Mouse (Mus musculus) lung, postnatal 36 days (tissue): Measurements from ENCODE around the gene Gm13103.
"Not testable (repeated sequence)": the region's sequence is repeated elsewhere in the genome, so short reads cannot be mapped to it uniquely, and the experiment has no call there.

Source experiments
- DNase-seq: peaks from one replicate; pipeline ENCODE4 v3.0.0; 2022; ENCODE audit warnings: mixed read lengths

Gm13103 gene

GRCm38 (mm10) chr4:143846197-143846596, at the start of gene Gm13103:
Gene Gm13103 (plus strand): TSS chr4:143846497.
- not testable (repeated sequence) for DNase-seq

- DNase-seq = no peak
Measured at GRCm38 (mm10) chr4:143815993-143816392, 30.3 kb upstream of the Gm13103 start, which contains the start of gene Gm13084. Gene Gm13084 (minus strand): TSS chr4:143816093.

- not testable (repeated sequence) for DNase-seq
Measured at GRCm38 (mm10) chr4:143882371-143882770, 36.1 kb downstream of the Gm13103 start.

- DNase-seq = not testable (repeated sequence)
Measured at GRCm38 (mm10) chr4:143894406-143894805, 48.1 kb downstream of the Gm13103 start.

GRCm38 (mm10) chr4:143900280-143900679, 54.0 kb downstream of the Gm13103 start, which contains the start of gene Pramef6:
Gene Pramef6 (minus strand): TSS chr4:143900380.
- not testable (repeated sequence) for DNase-seq
